Mouse (Mus musculus) lung, embryonic 14.5 days (tissue): ENCODE data around the gene Apba3. TPM values are rescaled to one million over a fixed set of nuclear protein-coding genes. Genes with fewer than 3 reads are reported as not detected.
A peak's percentile ranks its signal among the peaks of the same experiment; 100 is the strongest.

Source experiments
- ATAC-seq: fragments of 200-750 bp; cut with Nextera tagmentation; 2 replicates; pipeline ENCODE4 v1.8.0; 2017; ENCODE audit warnings: mild to moderate bottlenecking, moderate TSS enrichment, moderate library complexity; ENCODE audit not compliant: insufficient read depth
- DNase-seq: peaks from one replicate; pipeline ENCODE4 v3.0.0-alpha.2; 2015
- H3K27ac ChIP-seq: fragments of 300-500 bp; sonication (generic); 2 replicates; pipeline ENCODE4 v1.5.1; 2014; ENCODE audit warnings: low read depth, mild to moderate bottlenecking, moderate library complexity
- H3K27me3 ChIP-seq: fragments of 300-500 bp; sonication (generic); 2 replicates; pipeline ENCODE4 v1.6.1; 2014; ENCODE audit warnings: low read length, control low read depth; ENCODE audit not compliant: insufficient read depth
- H3K36me3 ChIP-seq: fragments of 300-500 bp; sonication (generic); 2 replicates; pipeline ENCODE4 v1.6.1; 2014; ENCODE audit warnings: control low read depth; ENCODE audit not compliant: insufficient read depth
- H3K4me1 ChIP-seq: fragments of 300-500 bp; sonication (generic); 2 replicates; pipeline ENCODE4 v1.6.1; 2014; ENCODE audit warnings: antibody characterized with exemption, control low read depth; ENCODE audit not compliant: insufficient read depth
- H3K4me2 ChIP-seq: fragments of 300-500 bp; sonication (generic); 2 replicates; pipeline ENCODE4 v1.6.1; 2014; ENCODE audit warnings: mild to moderate bottlenecking
- H3K4me3 ChIP-seq: fragments of 300-500 bp; sonication (generic); 2 replicates; pipeline ENCODE4 v1.5.1; 2014; ENCODE audit warnings: low read depth, low read length
- H3K9ac ChIP-seq: fragments of 300-500 bp; sonication (generic); 2 replicates; pipeline ENCODE4 v1.6.1; 2014
- H3K9me3 ChIP-seq: fragments of 300-500 bp; sonication (generic); 2 replicates; pipeline ENCODE4 v1.6.1; 2016; ENCODE audit warnings: low read depth, low read length, control low read depth
- CTCF ChIP-seq: IDR thresholded peaks from 2 replicates; pipeline ENCODE4 v1.5.1; 2016; ENCODE audit warnings: antibody characterized with exemption, low read depth
- WGBS: fragments of 180-500 bp; shearing (Covaris S2); extraction: QIAGEN DNeasy Blood & Tissue Kit; methylation state at CpG from one replicate; pipeline ENCODE4 v1.1.7; 2014; 5-methylcytosine and 5-hydroxymethylcytosine counted together
- microRNA-seq: library from miRNA; unstranded; fragments of <30 nt; microRNA quantifications from one replicate; pipeline ENCODE4, GENCODE M21; 2016; ENCODE audit warnings: borderline number of aligned reads
- polyA plus RNA-seq: library from polyadenylated mRNA; unstranded; fragments of >200 nt; fragmentation: Nextera tagmentation; extraction: Ambion mirVana; gene quantifications from 2 replicates; pipeline ENCODE4 v1.2.1, GENCODE M21; 2014

Apba3 gene
- polyA plus RNA-seq, 1 experiment from 2014 or later = 50.4 TPM

DNA sequence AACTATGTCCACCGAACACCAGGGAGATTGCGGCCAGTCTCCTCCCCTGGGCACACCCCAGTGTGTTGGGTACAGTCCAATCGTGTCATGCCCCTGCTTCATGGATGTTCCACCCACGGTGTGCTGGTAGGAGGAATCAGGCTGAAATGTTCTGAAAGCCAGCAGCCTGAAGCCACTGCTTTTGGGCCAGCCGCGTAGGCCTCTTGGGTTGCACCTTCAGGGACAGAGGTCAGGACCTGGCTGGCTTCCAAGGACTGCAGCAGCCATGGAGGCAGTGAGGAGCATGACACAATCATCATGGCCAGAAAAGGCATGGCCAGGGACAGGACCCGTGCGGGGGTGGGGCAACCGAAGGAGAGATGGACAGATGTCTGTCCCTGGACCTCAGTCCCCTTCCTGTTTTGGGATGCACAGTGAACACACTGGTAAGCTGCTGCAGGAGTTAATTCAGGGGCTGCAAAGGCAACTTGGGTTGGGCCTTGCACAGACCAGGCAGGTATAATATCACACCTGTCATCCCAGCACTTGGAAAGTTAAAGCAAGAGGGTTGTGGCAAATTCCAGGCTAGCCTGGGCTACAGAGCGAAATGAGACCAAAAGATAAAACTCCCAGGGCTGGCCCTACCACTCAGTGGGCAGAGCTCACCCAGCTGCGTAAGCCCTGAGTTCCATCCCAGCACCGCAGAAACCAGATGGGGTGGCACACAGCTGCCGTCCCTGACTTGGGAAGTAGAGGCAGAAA, 52.0 kb downstream of the Apba3 start:
- Histone ChIP-seq H3K9ac (no peak overlapping the region), H3K4me1 (peaks cover 19% of the 10 kb centered on the region; the same call in 1 of the 2 replicates), H3K4me2 (peak overlapping the region; percentile 76), H3K36me3 (peaks cover 59% of the 10 kb centered on the region), H3K27me3 (no peaks in the 10 kb centered on the region), H3K27ac (peak overlapping the region; percentile 87; the same call in 1 of the 2 replicates), H3K4me3 (no peak overlapping the region), H3K9me3 (no peaks in the 10 kb centered on the region)
- ATAC-seq (no peak), DNase-seq (no peak)
- 88% methylated on average over 13 of the region's 13 CpGs for WGBS
- TF ChIP-seq CTCF = no peak

DNA sequence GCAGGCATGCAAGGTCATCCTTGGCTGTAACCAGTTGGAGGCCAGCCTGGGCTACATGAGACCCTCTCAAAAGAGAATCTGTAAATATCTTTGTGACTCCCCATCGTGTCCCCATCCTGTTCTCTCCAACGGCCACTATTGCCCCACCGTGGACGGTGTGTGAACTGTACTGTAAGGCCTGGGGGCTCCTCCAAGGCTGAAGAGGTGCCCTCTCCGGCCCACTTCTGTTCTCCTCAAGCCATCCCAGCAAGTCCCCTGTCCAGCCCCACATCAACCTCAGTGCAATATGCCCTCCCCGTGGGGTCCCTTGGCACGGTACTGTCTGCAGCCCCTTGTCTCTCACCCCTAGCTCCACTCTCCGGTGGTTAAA, 52.6 kb downstream of the Apba3 start:
- 27% methylated on average over 8 of the region's 8 CpGs for WGBS
- peak; percentile 39; the same call in 1 of the 2 replicates for TF ChIP-seq CTCF
- H3K4me1 ChIP-seq = peaks cover 19% of the 10 kb centered on the region; the same call in 1 of the 2 replicates
- H3K27ac ChIP-seq = peak overlapping the region; percentile 87
- H3K9me3 ChIP-seq = no peaks in the 10 kb centered on the region
- peaks cover 59% of the 10 kb centered on the region for H3K36me3 ChIP-seq
- ATAC-seq = no peak
- no peaks in the 10 kb centered on the region for H3K27me3 ChIP-seq
- peak overlapping the region; percentile 76 for H3K4me2 ChIP-seq
- H3K9ac ChIP-seq = peak overlapping the region; percentile 59
- DNase-seq = no peak
- H3K4me3 ChIP-seq = peak overlapping the region; percentile 98

DNA sequence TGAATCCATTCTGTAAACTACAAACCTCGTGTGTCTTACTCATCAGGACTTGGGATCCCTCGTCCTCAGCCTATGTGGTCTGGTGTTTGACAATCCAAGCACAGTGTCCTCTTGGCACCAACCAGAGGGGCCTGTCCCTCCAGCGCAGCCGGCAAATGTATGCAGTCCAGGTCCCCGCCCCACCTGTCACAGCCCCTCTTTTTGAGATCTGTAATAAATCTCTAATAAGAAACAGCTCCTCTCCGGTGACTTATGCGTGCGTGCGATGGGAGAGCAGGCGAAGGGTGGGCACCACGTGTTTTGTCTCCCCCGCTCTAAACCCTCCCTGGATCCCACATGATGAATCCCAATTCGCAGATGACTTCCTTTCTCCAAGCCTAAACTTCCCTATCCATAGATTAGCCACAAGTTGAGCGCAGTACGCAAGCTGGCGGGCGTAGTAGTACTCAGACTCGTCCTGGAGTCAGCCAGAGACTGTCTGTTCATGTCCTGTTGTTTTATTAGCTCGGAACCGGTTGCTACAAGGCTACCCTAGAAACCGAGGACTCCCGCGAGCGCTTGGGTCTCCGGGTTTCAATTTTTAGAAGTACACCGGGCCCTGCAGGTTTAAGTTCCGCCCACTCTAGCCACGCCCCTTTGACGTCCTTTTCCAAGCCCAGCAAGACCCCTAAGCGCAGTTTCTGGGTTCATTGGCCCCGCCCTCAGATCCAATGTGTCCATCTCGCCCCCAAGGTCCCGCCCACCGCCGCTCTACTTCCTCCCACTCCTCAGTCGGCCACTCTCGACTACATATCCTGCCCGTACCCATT, 53.2 kb downstream of the Apba3 start:
- peak overlapping the region; percentile 59 for H3K9ac ChIP-seq
- H3K4me2 ChIP-seq = peak overlapping the region; percentile 76
- peak; percentile 100 for DNase-seq
- ATAC-seq = peak; percentile 25; the same call in 1 of the 2 replicates
- no peaks in the 10 kb centered on the region for H3K27me3 ChIP-seq
- H3K36me3 ChIP-seq = peaks cover 59% of the 10 kb centered on the region
- 2% methylated on average over 38 of the region's 38 CpGs for WGBS
- H3K27ac ChIP-seq = peak overlapping the region; percentile 87
- no peaks in the 10 kb centered on the region for H3K9me3 ChIP-seq
- H3K4me3 ChIP-seq = peak overlapping the region; percentile 98
- no peak for TF ChIP-seq CTCF
- H3K4me1 ChIP-seq = peaks cover 19% of the 10 kb centered on the region; the same call in 1 of the 2 replicates

DNA sequence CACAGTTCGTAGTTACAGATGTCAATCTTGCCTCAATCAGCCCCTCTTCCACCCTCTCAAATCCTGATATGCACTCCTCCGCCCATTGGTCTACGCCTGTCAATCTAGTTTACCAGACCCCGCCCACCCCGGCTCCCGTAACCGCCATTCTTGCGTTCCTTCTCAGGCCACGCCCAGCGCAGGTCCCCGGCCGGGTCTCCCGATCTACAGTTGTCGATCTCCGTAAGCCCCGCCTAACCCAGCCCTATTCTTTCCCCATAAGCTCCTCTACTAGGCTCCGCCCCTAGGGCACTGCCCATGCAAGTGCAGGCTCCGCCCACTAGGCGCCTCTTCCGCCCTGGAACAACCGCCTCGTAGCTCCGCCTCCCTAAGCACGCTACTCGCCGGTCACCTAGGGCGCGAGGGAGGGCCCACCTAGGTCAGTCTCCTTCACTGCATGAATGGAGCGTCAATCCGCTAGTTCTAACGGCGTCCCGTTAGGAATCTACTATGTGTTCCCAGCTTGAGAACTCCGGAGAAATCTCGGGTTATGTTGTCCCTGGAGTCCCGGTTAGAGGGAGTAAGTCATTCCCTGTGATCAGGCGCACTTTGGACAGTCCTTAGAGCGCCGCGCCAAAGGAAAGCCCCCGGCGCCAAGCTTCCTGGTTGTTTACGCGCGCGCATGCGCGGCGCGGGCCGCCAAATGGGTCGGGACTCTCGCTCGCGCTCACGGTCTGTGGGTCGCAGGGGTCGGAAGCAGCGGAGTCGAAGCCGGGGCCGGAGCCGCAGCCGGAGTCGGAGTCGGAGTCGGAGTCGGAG, 54.0 kb downstream of the Apba3 start, which contains the start of gene Cactin:
TSS of gene Cactin (plus strand) at position 554 of the 798 bp plus-strand sequence.
- Histone ChIP-seq H3K4me1 (peaks cover 19% of the 10 kb centered on the region; the same call in 1 of the 2 replicates), H3K9ac (peak within 1 kb of the TSS; percentile 87), H3K9me3 (no peaks in the 10 kb centered on the region), H3K27me3 (no peaks in the 10 kb centered on the region), H3K4me3 (peak within 1 kb of the TSS; percentile 98), H3K4me2 (peak within 1 kb of the TSS; percentile 76), H3K36me3 (peaks cover 61% of the 10 kb centered on the region), H3K27ac (peak within 1 kb of the TSS; percentile 87)
- peak; percentile 59 for TF ChIP-seq CTCF
- ATAC-seq (peak; percentile 88), DNase-seq (peak; percentile 100)
- WGBS = under 1% methylated on average over 68 of the region's 68 CpGs

DNA sequence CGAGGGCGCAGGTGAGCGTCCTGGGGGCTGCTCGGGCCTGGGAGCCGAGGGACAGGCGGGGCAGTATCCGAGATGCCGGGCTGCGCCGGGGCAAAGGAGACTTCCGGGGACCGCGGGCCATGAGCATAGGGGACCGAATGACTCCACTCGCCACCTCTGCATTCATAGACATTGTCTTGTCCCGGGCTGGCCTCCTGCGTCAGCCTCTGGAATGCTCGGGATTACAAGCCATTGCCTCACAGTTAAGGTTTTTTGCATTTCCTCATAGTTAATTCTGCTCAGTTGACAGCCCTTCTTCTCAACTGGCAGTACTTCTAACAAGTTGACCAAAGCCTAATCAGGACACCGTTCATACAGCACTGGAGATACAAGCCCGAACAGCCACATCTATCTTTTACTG, 54.7 kb downstream of the Apba3 start:
- H3K36me3 ChIP-seq = peaks cover 61% of the 10 kb centered on the region
- 3% methylated on average over 20 of the region's 20 CpGs for WGBS
- no peak for DNase-seq
- peak overlapping the region; percentile 76 for H3K4me2 ChIP-seq
- peak overlapping the region; percentile 98 for H3K4me3 ChIP-seq
- TF ChIP-seq CTCF = no peak
- no peaks in the 10 kb centered on the region for H3K27me3 ChIP-seq
- H3K9me3 ChIP-seq = no peaks in the 10 kb centered on the region
- H3K4me1 ChIP-seq = peaks cover 18% of the 10 kb centered on the region; the same call in 1 of the 2 replicates
- ATAC-seq = no peak; the same call in 1 of the 2 replicates
- H3K9ac ChIP-seq = peak overlapping the region; percentile 87
- peak overlapping the region; percentile 86 for H3K27ac ChIP-seq

DNA sequence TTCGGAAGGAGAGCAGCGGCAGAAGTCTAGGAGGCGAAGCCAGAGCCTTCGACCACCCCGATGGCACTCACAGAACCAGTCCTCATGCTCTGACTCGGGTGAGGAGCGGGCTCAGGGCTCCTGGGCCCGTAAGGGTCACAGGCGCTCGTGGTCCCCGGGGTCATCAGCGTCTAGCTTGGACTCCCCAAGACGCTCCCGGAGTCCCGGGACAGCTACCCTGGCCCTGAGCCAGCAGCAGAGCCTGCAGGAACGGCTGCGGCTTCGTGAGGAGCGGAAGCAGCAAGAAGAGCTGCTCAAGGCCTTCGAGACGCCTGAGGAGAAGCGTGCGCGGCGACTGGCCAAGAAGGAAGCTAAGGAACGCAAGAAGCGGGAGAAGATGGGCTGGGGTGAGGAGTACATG, 55.7 kb downstream of the Apba3 start:
- WGBS = 91% methylated on average over 27 of the region's 27 CpGs
- peak overlapping the region; percentile 98 for H3K4me3 ChIP-seq
- no peak for TF ChIP-seq CTCF
- H3K4me1 ChIP-seq = peaks cover 10% of the 10 kb centered on the region; the same call in 1 of the 2 replicates
- DNase-seq (no peak), ATAC-seq (no peak)
- H3K9ac ChIP-seq = no peak overlapping the region
- peaks cover 68% of the 10 kb centered on the region for H3K36me3 ChIP-seq
- H3K9me3 ChIP-seq = no peaks in the 10 kb centered on the region
- H3K27ac ChIP-seq = no peak overlapping the region
- peak overlapping the region; percentile 76 for H3K4me2 ChIP-seq
- H3K27me3 ChIP-seq = no peaks in the 10 kb centered on the region

Small RNA genes lying within 50 kb of the gene (microRNA-seq; reads per million reads assigned to microRNA genes)
- gene Mir3057 = 7.1 reads per million, percentile 22 among the genes with 10 or more reads in this experiment

Other genes with a start within 250 kb of the Apba3 start
- gene Diras1, start 241.3 kb upstream of the Apba3 start, polyA plus RNA-seq = 0.08 and 0.09 TPM in 2 replicates
- 11.7 and 15.2 TPM in 2 replicates for gene Slc39a3, start 229.5 kb upstream of the Apba3 start, polyA plus RNA-seq
- gene Sgta, start 206.8 kb upstream of the Apba3 start, polyA plus RNA-seq = 172 and 186 TPM in 2 replicates
- gene Thop1, start 196.9 kb upstream of the Apba3 start, polyA plus RNA-seq = 48.1 and 55.9 TPM in 2 replicates
- 0.41 and 0.58 TPM in 2 replicates for gene Creb3l3, start 168.1 kb upstream of the Apba3 start, polyA plus RNA-seq
- 180 and 199 TPM in 2 replicates for gene Map2k2, start 161.0 kb upstream of the Apba3 start, polyA plus RNA-seq
- 22.4 and 25.0 TPM in 2 replicates for gene Zbtb7a, start 131.7 kb upstream of the Apba3 start, polyA plus RNA-seq
- 38.7 and 47.9 TPM in 2 replicates for gene Pias4, start 99.0 kb upstream of the Apba3 start, polyA plus RNA-seq
- gene Eef2, start 90.3 kb upstream of the Apba3 start, polyA plus RNA-seq = 481 and 493 TPM in 2 replicates
- 52.6 and 55.8 TPM in 2 replicates for gene Dapk3, start 84.0 kb upstream of the Apba3 start, polyA plus RNA-seq
- not detected in 2 replicates for gene 4930442H23Rik, start 83.1 kb upstream of the Apba3 start, polyA plus RNA-seq
- gene Nmrk2, start 64.9 kb upstream of the Apba3 start, polyA plus RNA-seq = 0.23 TPM in 1 of 2 replicates, not detected in the other
- not detected in 2 replicates for gene Atcay, start 36.1 kb upstream of the Apba3 start, polyA plus RNA-seq
- 3.4 and 3.6 TPM in 2 replicates for gene Zfr2, start 33.8 kb upstream of the Apba3 start, polyA plus RNA-seq
- gene Matk, start 14.0 kb upstream of the Apba3 start, polyA plus RNA-seq = 2.0 and 2.9 TPM in 2 replicates
- gene Mrpl54, start within 50 bp of the Apba3 start, polyA plus RNA-seq = 222 and 223 TPM in 2 replicates
- 15.3 and 17.2 TPM in 2 replicates for gene Tjp3, start 24.6 kb downstream of the Apba3 start, polyA plus RNA-seq
- gene Pip5k1c, start 26.0 kb downstream of the Apba3 start, polyA plus RNA-seq = 50.8 and 58.6 TPM in 2 replicates
- gene Cactin, start 54.1 kb downstream of the Apba3 start, polyA plus RNA-seq = 34.3 and 42.9 TPM in 2 replicates
- gene Tbxa2r, start 61.8 kb downstream of the Apba3 start, polyA plus RNA-seq = 13.6 and 15.0 TPM in 2 replicates
- gene Gipc3, start 76.3 kb downstream of the Apba3 start, polyA plus RNA-seq = 0.05 and 0.08 TPM in 2 replicates
- 98.7 and 105 TPM in 2 replicates for gene Hmg20b, start 83.5 kb downstream of the Apba3 start, polyA plus RNA-seq
- 7.7 and 8.5 TPM in 2 replicates for gene Mfsd12, start 90.5 kb downstream of the Apba3 start, polyA plus RNA-seq
- 0.65 and 0.92 TPM in 2 replicates for gene 4930404N11Rik, start 98.9 kb downstream of the Apba3 start, polyA plus RNA-seq
- gene Fzr1, start 111.6 kb downstream of the Apba3 start, polyA plus RNA-seq = 109 and 116 TPM in 2 replicates
- gene Dohh, start 117.5 kb downstream of the Apba3 start, polyA plus RNA-seq = 57.5 and 67.0 TPM in 2 replicates
- 2.8 and 3.8 TPM in 2 replicates for gene Gm48551, start 117.5 kb downstream of the Apba3 start, polyA plus RNA-seq
- gene Gm48552, start 122.0 kb downstream of the Apba3 start, polyA plus RNA-seq = 1.3 and 1.4 TPM in 2 replicates
- gene Smim24, start 126.1 kb downstream of the Apba3 start, polyA plus RNA-seq = 2.8 and 3.3 TPM in 2 replicates
- 86.0 and 86.5 TPM in 2 replicates for gene Nfic, start 188.7 kb downstream of the Apba3 start, polyA plus RNA-seq
- gene Celf5, start 215.7 kb downstream of the Apba3 start, polyA plus RNA-seq = 0.09 and 0.30 TPM in 2 replicates
- gene Ncln, start 229.4 kb downstream of the Apba3 start, polyA plus RNA-seq = 82.1 and 97.3 TPM in 2 replicates
- 1.3 and 1.7 TPM in 2 replicates for gene S1pr4, start 233.2 kb downstream of the Apba3 start, polyA plus RNA-seq